Mouse (Mus musculus): ENCODE data around the gene Gpr146. TPM values are rescaled to one million over a fixed set of nuclear protein-coding genes. Genes with fewer than 3 reads are reported as not detected.
"Not testable (repeated sequence)": the region's sequence is repeated elsewhere in the genome, so short reads cannot be mapped to it uniquely, and the experiment has no call there.

The Gpr146 gene
- total RNA-seq, 2 experiments from 2014 or later: 43.6 to 56.2 TPM

DNA sequence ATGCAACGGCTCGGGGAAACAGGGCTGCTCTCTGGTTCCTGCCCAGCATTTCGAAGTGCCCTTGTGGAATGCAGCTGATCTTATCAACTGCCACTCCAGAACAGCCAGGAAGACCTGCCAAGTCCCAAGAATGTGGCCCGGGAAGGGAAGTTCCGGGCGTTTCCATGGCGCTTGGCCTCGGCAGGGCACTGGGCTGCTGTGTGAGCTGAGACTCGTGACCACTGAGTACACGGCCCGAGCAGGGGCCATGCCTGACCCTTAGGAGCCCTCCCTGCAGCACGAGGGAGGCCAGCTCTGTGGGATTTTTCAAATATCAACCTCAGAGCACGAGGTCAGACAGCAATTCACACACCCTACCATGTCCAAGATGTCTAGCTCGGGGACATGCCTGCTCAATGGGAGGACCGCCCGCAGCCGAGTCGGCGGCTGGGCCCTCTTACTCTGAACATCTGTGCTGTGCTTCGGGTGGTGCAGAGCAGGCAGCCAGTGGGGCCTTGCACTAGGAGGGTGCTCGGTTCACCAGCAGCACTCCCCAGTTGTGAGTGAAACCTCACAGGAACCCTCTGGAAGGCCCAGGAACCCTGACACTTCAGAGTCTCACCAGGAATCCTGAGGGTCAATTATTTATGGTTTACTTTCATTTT lies 1.6 kb downstream of the Gpr146 start:
- DNase-seq: peak; percentile 74 to 80
- intact Hi-C loops (cut with DNase I): no loop called here

DNA sequence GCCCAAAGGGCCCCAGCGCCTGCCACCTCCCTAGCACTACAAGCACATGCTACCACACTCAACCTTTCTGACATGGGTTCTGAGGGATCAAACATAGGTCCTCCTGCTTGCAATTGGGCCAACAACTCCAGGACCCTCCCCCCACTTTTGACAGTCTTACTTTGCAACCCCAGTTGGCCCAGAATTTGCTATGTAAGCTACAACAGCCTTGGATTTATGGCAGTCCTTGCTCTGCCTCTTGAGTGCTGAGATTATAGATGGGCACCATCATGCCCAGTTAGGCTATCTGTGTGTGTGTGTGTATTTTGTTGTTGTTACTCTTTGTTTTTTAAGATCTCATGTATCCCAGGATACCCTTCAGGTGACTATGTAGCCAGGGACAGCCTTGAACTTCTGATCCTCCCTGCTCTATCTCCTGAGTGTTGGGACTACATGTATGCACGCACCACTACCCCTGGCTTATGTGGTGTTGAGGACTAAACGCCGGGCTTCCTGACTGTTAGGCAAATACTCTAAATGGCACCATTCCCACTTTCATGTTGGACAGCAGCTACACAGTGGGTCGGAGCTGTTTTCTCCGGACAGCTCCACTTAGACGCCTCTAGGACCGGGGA lies 2.4 kb downstream of the Gpr146 start:
- no peak for DNase-seq
- intact Hi-C loops (cut with DNase I): no loop called here

DNA sequence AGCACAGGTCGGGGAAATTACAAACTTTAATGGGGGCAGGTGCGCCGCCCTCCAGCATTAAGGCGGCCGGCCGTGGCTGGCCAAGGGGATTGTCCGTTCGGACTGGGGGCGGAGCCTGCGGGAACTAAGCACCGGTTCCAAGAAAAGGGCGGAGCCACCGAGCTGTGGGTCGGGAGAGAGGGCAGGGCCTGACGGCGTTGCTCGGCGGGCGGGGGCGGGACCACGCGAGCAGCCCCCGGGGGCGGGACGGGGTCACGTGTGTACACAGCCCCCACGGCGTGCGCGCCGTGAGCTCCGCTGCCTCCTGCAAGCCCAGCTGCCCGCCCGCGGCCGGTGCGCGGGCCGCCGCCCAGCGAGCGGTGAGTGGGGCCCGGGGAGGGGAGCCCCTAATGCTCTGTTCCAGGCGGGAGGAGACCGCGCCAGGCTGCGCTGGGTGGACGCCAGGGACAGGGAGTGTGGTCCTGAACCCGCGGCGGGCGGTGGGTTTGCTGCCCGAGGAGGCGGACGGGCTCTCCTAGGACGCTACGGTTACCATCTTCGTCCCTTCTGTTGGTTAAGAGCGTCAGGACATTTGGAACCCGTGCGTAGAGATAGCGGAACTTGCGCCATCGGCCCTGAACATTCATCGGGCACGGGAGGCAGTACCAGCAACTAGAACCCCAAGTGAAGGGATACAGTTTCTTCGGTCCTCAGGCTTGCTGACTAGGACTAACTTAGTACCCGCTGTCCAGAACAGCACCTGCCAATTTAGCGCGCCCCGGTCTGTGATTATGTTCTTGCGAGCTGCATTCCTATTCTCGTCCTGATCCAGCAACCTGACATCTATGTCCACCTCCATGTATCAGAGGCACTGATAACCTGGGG lies 3.1 kb downstream of the Gpr146 start:
- peak; percentile 96 for DNase-seq
- intact Hi-C loops (cut with DNase I): no loop called here

DNA sequence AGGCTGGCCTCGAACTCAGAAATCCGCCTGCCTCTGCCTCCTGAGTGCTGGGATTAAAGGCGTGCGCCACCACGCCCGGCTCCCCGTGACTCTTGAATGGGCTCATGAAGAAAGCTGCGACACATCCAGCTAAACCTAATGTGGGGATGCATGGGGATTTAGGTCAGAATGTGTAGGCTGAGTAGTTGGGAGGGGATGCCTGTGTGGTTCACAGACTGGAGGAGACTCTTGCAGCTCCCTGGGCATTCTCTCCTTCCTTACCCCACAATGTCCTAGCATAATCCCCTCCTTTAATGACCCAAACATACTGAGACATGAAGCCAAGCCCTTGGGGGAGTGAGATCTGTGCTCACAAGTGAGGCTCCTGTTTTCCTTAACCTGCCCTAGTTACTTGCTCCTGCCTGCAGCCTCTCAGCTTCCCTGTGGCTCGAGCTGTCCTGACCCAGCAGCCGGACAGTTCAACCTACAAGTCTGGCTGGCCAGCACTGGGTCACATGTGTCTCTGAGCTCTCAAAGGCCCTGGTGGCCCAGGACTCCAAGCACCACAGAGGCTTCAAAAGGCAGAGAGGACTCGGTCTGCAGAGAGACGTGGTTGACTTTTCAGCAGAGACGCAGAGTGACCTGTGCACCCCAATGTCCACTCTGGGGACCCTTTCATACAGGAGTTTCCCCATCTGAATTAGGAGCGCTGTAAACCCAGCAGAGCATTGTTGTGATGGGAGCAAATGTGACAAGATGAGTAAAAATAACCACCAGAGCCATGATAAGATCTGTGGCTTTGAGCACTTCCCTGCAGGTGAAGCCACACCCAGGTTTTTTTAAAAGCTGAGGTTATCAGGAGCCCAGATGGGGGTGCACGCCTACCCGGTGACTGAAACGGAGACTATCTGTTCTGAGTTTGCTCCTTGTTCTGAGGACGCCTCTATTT lies 4.4 kb downstream of the Gpr146 start:
- peak in 1 of 2 experiments; percentile 51 for DNase-seq
- intact Hi-C loops (cut with DNase I): loop anchor here (2.0 kb wide), 1 partner anchor 17 kb away; no protein-coding TSS in a partner anchor

DNA sequence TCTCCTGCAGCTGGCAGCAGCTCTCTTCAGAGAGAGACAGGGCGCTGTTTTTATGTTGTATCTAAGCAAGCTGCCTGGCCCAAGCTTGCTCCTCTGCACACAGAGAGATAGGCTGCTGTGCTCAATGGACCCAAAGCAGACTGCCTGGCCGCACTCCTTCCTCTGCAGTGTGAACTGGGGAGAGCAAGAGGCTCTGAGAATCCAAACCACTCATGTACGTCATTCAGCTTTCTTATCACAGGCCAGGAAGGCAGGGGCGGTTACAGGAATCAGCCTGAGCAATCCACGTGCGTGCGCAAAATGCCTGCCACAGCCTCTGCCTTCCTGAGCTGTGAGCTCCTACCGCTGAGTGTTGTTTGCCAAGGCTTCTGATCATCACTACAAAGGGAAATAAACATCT lies 5.3 kb downstream of the Gpr146 start:
- intact Hi-C loops (cut with DNase I): loop anchor here (2.0 kb wide), 1 partner anchor 18 kb away; no protein-coding TSS in a partner anchor
- peak; percentile 74 for DNase-seq

DNA sequence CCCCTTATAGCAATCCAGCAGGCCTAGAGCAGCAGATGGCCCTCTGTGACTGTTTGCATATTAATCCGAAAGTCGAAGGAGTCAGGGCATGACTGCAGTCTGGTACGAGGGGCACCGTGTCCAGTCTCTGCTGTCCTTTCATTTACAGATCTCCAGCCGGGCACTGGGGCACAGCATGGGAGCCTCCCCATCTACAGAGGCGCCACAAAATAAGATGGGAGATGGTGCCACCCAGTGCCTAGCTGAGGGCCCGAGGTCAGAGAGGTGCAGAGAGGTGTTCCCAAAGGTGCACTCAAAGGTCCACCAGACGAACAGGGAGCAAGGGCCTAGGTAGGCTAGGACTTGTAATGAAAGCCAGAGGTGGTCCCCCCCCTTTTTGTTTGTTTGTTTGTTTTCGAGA lies 5.7 kb downstream of the Gpr146 start:
- no peak for DNase-seq
- intact Hi-C loops (cut with DNase I): loop anchor here (2.0 kb wide), 1 partner anchor 18 kb away; no protein-coding TSS in a partner anchor

DNA sequence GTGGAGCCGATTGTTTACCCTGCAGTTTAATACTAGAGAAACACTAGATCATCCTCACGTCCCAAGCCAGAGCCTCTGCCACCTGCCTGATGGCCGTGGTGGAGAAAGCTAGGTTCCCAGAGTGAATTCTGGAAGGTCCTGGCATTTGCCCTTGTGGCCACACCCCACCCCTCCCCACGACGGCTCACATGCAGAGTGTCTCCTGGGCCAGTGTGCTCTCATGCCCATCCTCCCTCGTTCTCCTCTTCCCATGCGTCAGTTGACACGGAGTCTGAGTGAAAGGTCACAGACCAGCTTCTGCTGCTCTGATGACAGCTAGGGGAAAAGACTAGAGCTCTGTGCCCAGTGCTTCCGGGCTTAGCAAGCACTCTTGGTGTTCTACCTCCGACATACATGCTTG lies 7.0 kb downstream of the Gpr146 start:
- intact Hi-C loops (cut with DNase I): no loop called here
- DNase-seq: peak in 1 of 2 experiments; percentile 53

DNA sequence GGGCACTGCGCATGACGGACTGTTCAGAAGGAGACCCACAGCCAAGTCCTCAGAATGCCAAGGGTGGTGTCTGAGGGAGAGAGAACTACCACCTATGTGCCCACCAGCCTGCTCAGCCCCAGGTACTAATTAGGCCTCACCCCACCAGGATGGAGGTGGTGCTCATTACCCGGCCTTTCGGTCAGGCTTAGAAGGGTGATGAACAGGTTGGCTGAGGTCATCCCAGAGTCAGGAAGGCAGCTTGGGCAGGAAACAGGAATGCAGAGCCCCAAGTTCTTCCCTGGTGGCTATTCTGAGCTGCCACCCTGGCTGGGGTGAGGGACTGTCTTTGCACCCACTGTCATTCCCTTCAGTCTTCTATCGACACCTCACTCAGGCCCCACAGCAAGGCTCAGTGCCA lies 8.6 kb downstream of the Gpr146 start:
- intact Hi-C loops (cut with DNase I): no loop called here
- DNase-seq: no peak

DNA sequence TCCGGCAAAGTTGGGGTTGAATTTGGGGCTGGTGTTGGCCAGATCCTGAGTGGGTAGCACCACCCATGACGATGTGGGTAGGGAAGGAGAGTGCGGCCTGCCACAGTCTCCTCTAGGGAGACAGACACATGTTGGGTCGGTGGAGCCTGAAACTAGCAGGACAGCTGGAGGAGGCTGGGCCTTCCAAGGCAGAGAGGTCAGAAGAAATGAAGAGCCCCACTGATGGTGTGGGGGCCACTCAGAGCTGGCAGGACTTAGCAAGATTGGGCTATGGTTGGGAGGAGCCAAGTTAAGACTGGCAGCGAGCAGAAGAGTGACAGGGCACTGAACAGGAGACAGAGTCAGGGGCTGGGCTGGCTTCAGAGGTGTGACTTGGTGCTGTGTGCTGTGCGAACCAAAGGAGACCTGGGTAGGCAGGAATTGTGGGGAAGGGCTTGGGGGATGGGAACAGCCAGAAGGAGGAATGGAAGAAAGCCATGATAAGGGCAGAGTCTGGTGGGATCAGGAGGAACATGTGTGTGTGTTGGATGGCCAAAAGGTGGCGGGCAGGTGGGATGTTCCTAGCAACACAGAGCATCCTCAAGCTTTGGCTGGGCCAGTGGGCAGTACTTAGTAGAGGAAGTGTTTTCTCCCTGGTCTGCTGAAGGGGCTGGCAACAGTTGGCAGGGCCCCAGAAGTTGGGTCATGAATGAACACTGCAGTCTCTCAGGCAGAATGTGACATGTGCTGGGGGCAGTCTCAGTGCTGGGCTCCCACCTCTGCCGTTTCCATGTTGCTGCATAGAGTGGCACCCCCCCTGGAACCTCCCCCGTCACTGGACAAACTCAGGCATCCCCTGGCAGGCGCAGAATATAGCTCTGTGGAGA lies 10.1 kb downstream of the Gpr146 start:
- no peak for DNase-seq
- intact Hi-C loops (cut with DNase I): no loop called here

DNA sequence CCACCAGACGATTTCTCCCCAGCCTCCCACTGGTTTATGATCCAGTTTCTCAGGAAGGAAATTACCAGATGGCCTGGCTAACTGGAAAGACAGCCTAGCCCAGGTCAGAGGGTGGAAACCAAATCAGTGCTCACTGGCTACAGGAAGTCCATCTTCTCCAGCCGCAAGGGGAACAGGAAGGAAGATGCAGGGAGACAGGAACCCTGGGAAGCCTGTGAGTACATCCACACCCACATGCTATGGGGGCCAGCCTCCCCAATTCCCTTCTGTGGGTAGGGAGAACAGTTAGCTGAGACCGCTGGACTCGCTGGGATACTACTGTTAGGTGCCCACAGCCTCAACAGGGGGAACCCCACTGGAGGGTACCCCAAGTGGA lies 10.7 kb downstream of the Gpr146 start:
- intact Hi-C loops (cut with DNase I): no loop called here
- DNase-seq: peak in 1 of 2 experiments; percentile 54

DNA sequence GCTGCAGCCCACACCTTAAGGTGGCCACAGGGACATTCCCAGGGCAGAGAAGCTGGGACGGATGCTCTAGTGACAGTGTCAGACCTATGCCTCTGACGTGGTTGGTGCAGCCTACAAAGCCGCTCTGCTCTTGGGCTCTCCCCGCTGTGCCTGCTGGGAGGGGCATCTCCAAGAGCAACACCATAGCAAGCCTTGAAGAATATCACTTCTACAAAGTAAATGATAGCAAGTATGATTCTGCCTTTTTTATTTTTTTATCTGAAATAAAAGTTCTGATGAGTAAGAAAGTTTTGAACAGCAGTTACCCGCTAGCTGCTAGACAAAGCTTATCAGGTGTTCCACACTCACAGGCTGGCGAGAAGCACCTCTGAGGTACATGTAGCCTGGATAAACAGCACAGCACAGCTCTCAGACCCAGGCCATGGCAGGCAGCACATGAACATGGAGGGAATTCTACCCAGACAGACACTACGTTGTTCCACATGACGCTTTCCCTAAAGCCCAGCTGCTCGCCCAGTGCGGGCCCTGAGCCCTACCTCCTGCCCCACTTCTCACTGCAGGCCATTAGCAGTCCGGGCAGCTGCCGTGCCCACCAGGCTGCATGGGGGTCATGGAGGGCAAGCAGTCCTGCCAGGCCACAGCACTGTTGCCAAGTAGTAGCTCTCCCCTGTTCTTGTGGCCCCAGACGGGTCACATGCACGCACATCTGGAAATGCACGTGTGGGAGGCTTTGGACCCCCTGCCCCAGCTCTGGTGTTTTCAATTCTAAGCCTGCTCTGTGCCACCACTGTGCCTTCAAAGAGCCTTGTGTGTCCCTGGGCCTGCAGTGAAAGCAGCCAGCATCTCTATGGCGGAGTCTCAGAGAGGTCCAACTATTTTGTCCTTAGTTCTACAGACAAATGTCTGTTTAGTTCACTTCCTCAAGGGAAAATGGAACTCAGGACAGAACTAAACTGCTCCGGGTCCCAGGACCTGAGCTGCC lies 11.5 kb downstream of the Gpr146 start:
- intact Hi-C loops (cut with DNase I): no loop called here
- DNase-seq: no peak

DNA sequence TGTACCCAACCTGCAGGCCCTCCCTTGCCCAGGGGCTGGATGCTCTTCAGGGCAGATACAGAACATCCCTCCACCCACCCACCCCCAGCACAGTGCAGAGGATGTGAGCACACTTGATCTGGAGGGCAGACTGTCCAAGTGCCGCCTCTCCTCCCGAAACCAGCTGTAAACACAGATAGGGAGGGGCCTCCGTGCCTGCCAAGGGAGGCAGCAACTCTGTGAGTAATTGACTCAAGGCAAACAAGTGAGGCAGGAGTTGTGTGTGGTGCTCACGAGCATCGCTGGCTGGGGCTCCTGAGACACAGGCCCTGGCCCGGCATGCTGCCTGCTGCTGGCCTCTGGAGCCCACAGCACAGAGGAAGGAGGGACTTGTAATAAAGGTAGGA lies 12.2 kb downstream of the Gpr146 start:
- peak; percentile 72 to 76 for DNase-seq
- intact Hi-C loops (cut with DNase I): no loop called here

DNA sequence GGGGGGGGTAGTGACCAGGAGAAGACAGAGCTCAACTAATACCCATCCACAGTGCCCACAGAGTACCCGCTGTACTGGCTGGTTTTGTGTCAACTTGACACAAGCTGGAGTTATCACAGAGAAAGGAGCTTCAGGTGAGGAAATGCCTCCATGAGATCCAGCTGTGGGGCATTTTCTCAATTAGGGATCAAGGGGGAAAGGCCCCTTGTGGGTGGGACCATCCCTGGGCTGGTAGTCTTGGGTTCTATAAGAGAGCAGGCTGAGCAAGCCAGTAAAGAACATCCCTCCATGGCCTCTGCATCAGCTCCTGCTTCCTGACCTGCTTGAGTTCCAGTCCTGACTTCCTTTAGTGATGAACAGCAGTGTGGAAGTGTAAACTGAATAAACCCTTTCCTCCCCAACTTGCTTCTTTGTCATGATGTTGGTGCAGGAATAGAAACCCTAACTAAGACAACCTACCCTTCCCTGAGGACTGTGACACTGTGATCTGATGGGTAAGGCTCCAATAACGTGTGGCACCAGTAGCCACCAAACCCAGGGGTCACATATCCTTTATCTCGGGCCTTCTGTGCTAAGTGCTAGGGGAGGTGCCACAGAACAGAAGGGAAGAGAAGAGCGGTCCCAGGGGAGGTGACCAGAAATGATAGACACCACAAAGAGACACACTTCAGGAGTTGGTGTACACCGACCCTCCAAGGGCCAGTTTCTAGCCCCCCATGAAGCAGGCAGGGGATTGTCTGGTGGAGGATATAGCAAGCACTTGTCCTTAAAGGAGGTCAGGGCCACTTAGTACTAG lies 13.0 kb downstream of the Gpr146 start:
- intact Hi-C loops (cut with DNase I); DNase-seq: not testable (repeated sequence)

DNA sequence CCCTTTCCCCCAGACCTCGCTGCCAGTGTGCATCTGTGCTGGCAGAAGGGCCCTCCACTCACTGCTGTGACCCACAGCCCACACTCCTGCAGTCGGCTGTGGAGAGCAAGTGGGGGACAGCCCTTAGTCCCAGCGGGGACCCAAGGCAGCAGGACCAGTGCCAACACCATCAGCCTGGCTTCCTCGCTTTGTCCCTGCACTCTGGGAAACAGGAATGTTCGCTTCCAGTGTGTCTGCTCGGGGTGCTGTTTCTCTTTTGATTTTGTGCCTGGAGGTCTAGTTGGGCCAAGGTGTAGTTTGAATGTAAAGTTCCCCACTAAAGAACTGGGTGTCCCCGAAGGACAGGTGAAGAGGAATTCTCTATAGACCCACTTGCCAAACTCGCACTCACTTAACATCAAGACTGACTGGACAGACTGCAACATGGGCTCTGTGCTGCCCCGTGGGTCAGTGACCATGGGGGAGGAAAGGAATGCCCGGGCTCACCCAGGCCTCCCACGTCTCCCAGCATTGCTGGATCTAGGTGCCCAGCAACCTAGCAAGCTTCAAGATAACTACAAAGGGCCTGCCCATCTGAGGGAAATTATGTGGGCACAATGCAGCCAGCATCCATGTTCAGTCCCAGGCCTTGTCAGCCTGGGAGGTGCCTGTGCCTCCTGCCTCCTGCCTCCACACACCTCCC lies 14.0 kb downstream of the Gpr146 start:
- DNase-seq: peak in 1 of 2 experiments; percentile 54
- intact Hi-C loops (cut with DNase I): no loop called here

DNA sequence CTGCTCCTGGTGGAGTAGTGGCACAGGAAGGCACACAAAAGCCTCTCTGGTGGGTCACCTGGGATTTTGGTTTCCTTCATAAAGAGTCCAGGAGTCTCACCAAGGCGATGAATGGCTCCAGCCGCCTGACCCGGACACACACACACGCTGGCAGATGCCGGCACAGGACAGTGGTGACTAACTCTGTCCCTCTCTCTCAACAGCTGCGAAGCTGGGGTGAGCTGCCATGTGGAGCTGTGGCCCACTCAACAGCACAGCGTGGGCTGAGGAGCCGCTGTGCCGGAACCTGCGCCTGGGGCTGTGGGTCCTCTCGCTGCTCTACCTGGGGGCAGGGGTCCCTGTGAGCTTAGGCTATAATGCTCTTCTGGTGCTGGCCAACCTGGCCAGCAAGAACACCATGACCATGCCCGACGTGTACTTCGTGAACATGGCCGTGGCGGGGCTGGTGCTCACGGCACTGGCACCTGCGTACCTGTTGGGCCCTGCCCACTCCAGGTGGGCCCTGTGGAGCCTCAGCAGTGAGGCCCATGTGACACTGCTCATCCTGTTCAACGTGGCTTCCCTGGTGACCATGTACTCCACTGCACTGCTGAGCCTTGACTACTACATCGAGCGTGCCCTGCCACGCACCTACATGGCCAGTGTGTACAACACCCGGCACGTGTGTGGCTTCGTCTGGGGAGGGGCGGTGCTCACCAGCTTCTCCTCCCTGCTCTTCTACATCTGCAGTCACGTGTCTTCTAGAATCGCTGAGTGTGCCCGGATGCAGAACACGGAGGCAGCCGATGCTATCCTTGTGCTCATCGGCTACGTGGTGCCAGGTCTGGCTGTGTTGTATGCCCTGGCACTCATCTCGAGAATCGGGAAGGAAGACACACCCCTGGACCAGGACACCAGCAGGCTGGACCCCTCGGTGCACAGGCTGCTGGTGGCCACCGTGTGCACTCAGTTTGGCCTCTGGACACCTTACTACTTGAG lies 15.0 kb downstream of the Gpr146 start:
- intact Hi-C loops (cut with DNase I): no loop called here
- DNase-seq: no peak

DNA sequence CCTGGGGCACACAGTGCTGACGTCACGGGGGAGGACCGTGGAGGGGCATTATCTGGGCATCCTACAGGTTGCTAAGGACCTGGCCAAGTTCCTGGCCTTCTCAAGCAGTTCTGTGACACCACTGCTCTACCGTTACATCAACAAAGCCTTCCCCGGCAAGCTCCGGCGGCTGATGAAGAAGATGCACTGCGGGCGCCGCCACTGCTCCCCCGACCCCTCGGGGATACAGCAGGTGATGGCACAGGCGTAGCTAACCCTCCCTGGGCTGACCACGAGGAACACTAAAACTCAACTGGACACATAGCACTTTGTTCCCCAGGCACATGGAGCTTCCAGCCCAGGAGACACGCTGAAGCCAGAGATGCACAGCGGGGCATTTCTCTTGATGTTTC lies 15.7 kb downstream of the Gpr146 start:
- DNase-seq: no peak
- intact Hi-C loops (cut with DNase I): no loop called here
